8 mouse cellular contexts compared by ENCODE assay signal in the genomic region with DNA sequence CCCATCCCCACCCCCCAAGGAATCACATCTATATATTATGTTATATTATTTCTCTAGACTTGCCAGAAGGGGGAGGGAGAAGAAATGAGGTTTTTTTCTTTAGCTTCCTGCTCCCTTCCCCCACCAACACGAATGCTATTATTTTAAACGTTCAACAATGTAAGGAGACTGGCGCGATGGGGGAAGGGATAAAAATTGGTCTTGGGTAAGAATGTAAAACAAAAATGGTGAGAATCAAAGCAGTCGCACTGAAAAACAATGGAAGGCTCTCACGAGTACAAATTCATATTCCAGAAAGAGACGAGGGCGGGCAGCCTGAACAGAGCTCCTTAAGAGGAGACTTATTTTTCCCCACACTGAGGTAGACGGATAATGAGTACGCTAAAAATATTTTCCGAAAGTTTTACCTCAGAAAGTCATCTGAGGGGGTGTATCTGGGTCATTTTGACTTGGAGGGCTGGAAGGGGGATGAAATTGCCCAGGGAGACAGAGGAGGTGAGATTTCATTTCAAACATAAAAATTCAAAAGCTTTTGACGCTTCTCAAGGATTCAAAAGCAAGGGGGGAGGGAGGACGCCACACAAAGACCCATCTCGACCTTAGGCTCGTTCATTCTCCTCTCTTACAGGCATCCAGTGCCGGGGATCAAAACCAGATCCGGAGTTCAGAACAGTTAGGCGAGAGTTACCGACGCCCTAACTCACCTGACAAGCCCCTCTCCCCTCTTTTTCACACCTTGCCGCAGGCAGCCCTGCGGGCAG. TPM values are rescaled to one million over a fixed set of nuclear protein-coding genes. Genes with fewer than 3 reads are reported as not detected.
DNase-seq lines count a peak whose midpoint lies in the region; ATAC-seq lines count a peak whose summit lies in the region.

No protein-coding gene starts in this region.

- H3K9ac ChIP-seq in heart, embryonic 13.5 days, result peak overlapping the region; percentile 99
- peak overlapping the region; percentile 100 for H3K9ac ChIP-seq in midbrain, embryonic 14.5 days (replicated peaks; ENCODE audit: low read length)

- ATAC-seq in heart, embryonic 13.5 days (ENCODE audit: extremely low read depth, insufficient number of reproducible peaks, low FRiP score, low TSS enrichment), result no peak
- ATAC-seq in midbrain, embryonic 14.5 days (ENCODE audit: low FRiP score, low TSS enrichment), result no peak

- H3K36me3 ChIP-seq in heart, embryonic 13.5 days, result peaks cover 18% of the 10 kb centered on the region
- H3K36me3 ChIP-seq in midbrain, embryonic 14.5 days (ENCODE audit: control insufficient read depth, insufficient read depth, low read length), result peaks cover 23% of the 10 kb centered on the region

- peaks cover 60% of the 10 kb centered on the region for H3K4me1 ChIP-seq in heart, embryonic 13.5 days
- H3K4me1 ChIP-seq in midbrain, embryonic 14.5 days (ENCODE audit: control insufficient read depth, insufficient read depth, low read length), result peaks cover 46% of the 10 kb centered on the region

- H3K27me3 ChIP-seq in heart, embryonic 13.5 days (replicated peaks), result no peaks in the 10 kb centered on the region
- no peaks in the 10 kb centered on the region for H3K27me3 ChIP-seq in midbrain, embryonic 14.5 days (ENCODE audit: control insufficient read depth, insufficient read depth, low read length)

- H3K9me3 ChIP-seq in heart, embryonic 13.5 days, result no peaks in the 10 kb centered on the region
- no peaks in the 10 kb centered on the region for H3K9me3 ChIP-seq in midbrain, embryonic 14.5 days (ENCODE audit: control insufficient read depth, low read length)

- peak overlapping the region; percentile 97 for H3K27ac ChIP-seq in heart, embryonic 13.5 days (replicated peaks)
- H3K27ac ChIP-seq in midbrain, embryonic 14.5 days (replicated peaks; ENCODE audit: low read depth, low read length), result peak overlapping the region; percentile 100

- H3K4me3 ChIP-seq in heart, embryonic 13.5 days, result peak overlapping the region; percentile 90
- H3K4me3 ChIP-seq in midbrain, embryonic 14.5 days (replicated peaks; ENCODE audit: low read depth, low read length), result peak overlapping the region; percentile 99

- WGBS in heart, embryonic 13.5 days, result 0% methylated on average over 22 of the region's 22 CpGs
- WGBS in midbrain, embryonic 14.5 days, result under 1% methylated on average over 22 of the region's 22 CpGs

- peak; percentile 37 to 53 for DNase-seq in frontal cortex, postnatal 36 days (ENCODE audit: low spot score in 2 of 2)
- no peak for DNase-seq in frontal cortex, postnatal 10 days (ENCODE audit: low spot score in 2 of 2)
- DNase-seq in B cell, adult 2 months, result peak; percentile 57 to 60
- peak; percentile 75 for DNase-seq in brain, adult 2 months (ENCODE audit: low read depth, low spot score)
- DNase-seq in kidney, postnatal 14 days, result peak; percentile 30
- DNase-seq in midbrain, embryonic 14.5 days, result peak; percentile 60
- DNase-seq in gastrocnemius, adult 18-20 months (ENCODE audit: low spot score), result no peak

- H3K4me2 ChIP-seq in heart, embryonic 13.5 days, result peak overlapping the region; percentile 87
- peak overlapping the region; percentile 96 for H3K4me2 ChIP-seq in midbrain, embryonic 14.5 days (ENCODE audit: low read length)

RNA-seq across cellular contexts. Expression of gene Chd3, which starts 2.2 kb away (rescaled TPM):
- polyA plus RNA-seq in heart, embryonic 13.5 days (2015; fragmentation: Nextera tagmentation; extraction: Ambion mirVana), result 18.0 and 18.8 TPM in 2 replicates
- 77.5 and 80.8 TPM in 2 replicates for polyA plus RNA-seq in midbrain, embryonic 14.5 days (2014; fragmentation: Nextera tagmentation; extraction: Ambion mirVana)
- total RNA-seq in gastrocnemius, adult 18-20 months (2021), result 1 to 10 TPM; 5.7 to 7.9 TPM

RNA-seq across cellular contexts. Expression of gene Rnf227, which starts 26.8 kb away (rescaled TPM):
- 6.2 and 8.3 TPM in 2 replicates for polyA plus RNA-seq in heart, embryonic 13.5 days (2015; fragmentation: Nextera tagmentation; extraction: Ambion mirVana)
- 222 and 270 TPM in 2 replicates for polyA plus RNA-seq in midbrain, embryonic 14.5 days (2014; fragmentation: Nextera tagmentation; extraction: Ambion mirVana)
- under 1 TPM; 0.25 to 0.43 TPM for total RNA-seq in gastrocnemius, adult 18-20 months (2021)

RNA-seq across cellular contexts. Expression of gene Naa38, which starts 28.3 kb away (rescaled TPM):
- 135 and 139 TPM in 2 replicates for polyA plus RNA-seq in heart, embryonic 13.5 days (2015; fragmentation: Nextera tagmentation; extraction: Ambion mirVana)
- polyA plus RNA-seq in midbrain, embryonic 14.5 days (2014; fragmentation: Nextera tagmentation; extraction: Ambion mirVana), result 97.6 and 123 TPM in 2 replicates
- 10 to 100 TPM; 70.5 to 72.1 TPM for total RNA-seq in gastrocnemius, adult 18-20 months (2021)

RNA-seq across cellular contexts. Expression of gene Cyb5d1, which starts 28.4 kb away (rescaled TPM):
- 21.2 and 21.5 TPM in 2 replicates for polyA plus RNA-seq in heart, embryonic 13.5 days (2015; fragmentation: Nextera tagmentation; extraction: Ambion mirVana)
- polyA plus RNA-seq in midbrain, embryonic 14.5 days (2014; fragmentation: Nextera tagmentation; extraction: Ambion mirVana), result 17.0 and 24.8 TPM in 2 replicates
- 10 to 100 TPM; 29.3 to 33.0 TPM for total RNA-seq in gastrocnemius, adult 18-20 months (2021)

RNA-seq across cellular contexts. Expression of gene Tmem88, which starts 31.0 kb away (rescaled TPM):
- polyA plus RNA-seq in heart, embryonic 13.5 days (2015; fragmentation: Nextera tagmentation; extraction: Ambion mirVana), result 40.0 and 40.5 TPM in 2 replicates
- polyA plus RNA-seq in midbrain, embryonic 14.5 days (2014; fragmentation: Nextera tagmentation; extraction: Ambion mirVana), result 2.6 and 4.9 TPM in 2 replicates
- total RNA-seq in gastrocnemius, adult 18-20 months (2021), result 1 to 10 TPM; 2.6 to 4.1 TPM

Comparison
In these comparisons a context has a peak if more than half of its experiments do, and no peak if none do; other contexts are left out.
1. DNase-seq: peak in frontal cortex, postnatal 36 days (2 of 2), B cell, adult 2 months (2 of 2), brain, adult 2 months (single experiment), kidney, postnatal 14 days (single experiment) and midbrain, embryonic 14.5 days (single experiment); none in frontal cortex, postnatal 10 days (0 of 2) and gastrocnemius, adult 18-20 months (single experiment).
2. RNA of gene Rnf227, which starts 26.8 kb away (polyA plus RNA-seq): 222 to 270 TPM in midbrain, embryonic 14.5 days; 6.2 to 8.3 TPM in heart, embryonic 13.5 days; every median in the first group is over 10 times any median in the second.